Mouse (Mus musculus): Measurements from ENCODE around the gene Edf1.

- no peak for TF ChIP-seq POLR2A (IDR thresholded peaks at IDR 0.05; ENCODE audit: borderline replicate concordance, extremely low read depth, insufficient read depth, insufficient read length, poor library complexity, severe bottlenecking)
- TF ChIP-seq CTCF (IDR thresholded peaks at IDR 0.05; ENCODE audit: borderline replicate concordance, extremely low read depth, insufficient read depth, insufficient read length) = no peak
Measured at GRCm38 (mm10) chr2:25540541-25540948, 17.1 kb upstream of the Edf1 start.

Measured in brain, embryonic 14.5 days (tissue).